Mouse (Mus musculus) frontal cortex, adult 2 months (tissue): ENCODE measurements at regions not wholly inside any gene's neighbourhood (a gene's known extent, or its start where the extent isn't known, plus 50 kb on each side); places are given as distances from the start of the nearest gene placed in this dataset.
A peak's percentile ranks its signal among the peaks of the same experiment; 100 is the strongest.

Experiments
- DNase-seq, 2 experiments: peaks; one replicate each; pipeline ENCODE4 v3.0.0; 2022; ENCODE audit warnings: low spot score in 1 of 2; ENCODE audit errors: extremely low spot score in 1 of 2

DNA sequence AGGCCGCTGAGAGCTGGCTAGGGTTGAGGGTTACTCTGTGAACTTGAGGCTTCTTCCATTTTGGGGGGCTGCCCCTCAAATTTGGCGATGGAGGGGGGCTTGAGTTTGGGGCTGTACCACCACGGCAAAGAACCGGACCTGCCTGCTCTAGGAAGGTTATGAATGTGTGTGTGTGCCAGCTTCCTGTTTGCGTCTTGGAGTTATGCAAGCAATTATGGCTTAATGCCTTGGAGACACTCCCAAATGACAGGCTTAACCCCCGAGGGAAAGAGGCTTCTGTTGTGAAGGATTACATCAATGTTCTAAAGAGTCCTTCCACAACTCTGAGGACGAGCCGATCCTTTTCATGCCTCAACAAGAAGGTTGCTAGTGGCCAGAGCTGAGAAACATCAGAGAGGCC, 294.1 kb downstream of the Bcl11a start:
- DNase-seq: no peak

DNA sequence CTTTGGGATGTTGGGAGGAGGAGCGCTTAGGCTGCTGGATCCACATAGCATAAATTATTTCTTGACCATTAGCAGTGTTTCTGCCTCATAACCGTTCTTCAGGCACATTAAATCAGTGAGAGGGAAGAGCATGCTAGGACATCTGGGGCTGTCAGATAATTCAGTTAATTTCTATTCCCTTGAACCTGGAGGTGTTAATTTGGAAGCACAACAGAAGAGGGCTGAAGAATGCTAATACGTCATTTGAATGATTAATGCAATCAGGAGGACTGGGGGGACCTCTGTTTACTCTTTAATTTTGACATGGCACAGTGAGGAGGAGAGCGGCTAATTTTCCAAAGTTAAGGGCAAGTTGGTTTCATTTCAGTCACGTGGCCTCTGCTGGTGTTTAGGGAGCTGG, 294.8 kb downstream of the Bcl11a start:
- no peak for DNase-seq

- no peak for DNase-seq
These were observed 295.4 kb downstream of the Bcl11a start for GRCm38 (mm10) chr11:24373301-24373700.

GRCm38 (mm10) chr11:24377530-24377929, 299.7 kb downstream of the Bcl11a start:
- DNase-seq: no peak

GRCm38 (mm10) chr11:24390578-24390977, 312.7 kb downstream of the Bcl11a start:
- DNase-seq: no peak

GRCm38 (mm10) chr11:24391385-24391784, 313.5 kb downstream of the Bcl11a start:
- no peak for DNase-seq

DNA sequence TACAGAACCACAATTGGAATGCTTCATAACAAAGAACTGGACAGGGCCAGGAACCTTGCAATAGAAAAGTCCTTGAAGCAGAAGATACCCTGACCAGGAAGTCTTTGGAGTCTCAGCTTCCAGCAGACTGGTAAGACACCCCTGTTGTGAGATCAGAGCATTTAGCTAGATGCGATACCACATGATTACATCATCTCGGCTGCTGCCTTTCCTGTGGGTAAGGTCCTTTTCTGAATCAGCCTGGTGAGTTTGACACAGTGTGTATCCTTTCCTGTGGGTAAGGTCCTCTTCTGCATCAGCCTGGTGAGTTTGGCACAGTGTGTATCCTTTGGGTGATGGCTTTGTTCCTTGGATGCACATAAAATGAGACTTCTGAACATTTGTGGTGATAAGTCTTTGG, 317.6 kb downstream of the Bcl11a start:
- no peak for DNase-seq

GRCm38 (mm10) chr11:24396911-24397310, 319.1 kb downstream of the Bcl11a start:
- no peak for DNase-seq

- DNase-seq: no peak
These were observed 319.9 kb downstream of the Bcl11a start for GRCm38 (mm10) chr11:24397710-24398109.

GRCm38 (mm10) chr11:24401151-24401550, 323.3 kb downstream of the Bcl11a start:
- DNase-seq: no peak

- no peak for DNase-seq
These were observed 324.3 kb downstream of the Bcl11a start for GRCm38 (mm10) chr11:24402127-24402526.

GRCm38 (mm10) chr11:24414804-24415203, 336.9 kb downstream of the Bcl11a start:
- peak in 1 of 2 experiments; percentile 52 for DNase-seq

- DNase-seq: peak in 1 of 2 experiments; percentile 6
These were observed 344.4 kb downstream of the Bcl11a start for GRCm38 (mm10) chr11:24422066-24422775.

GRCm38 (mm10) chr11:24423278-24423677, 345.4 kb downstream of the Bcl11a start:
- no peak for DNase-seq

GRCm38 (mm10) chr11:24426995-24427883, 349.4 kb downstream of the Bcl11a start:
- no peak for DNase-seq

GRCm38 (mm10) chr11:24448608-24449007, 370.8 kb downstream of the Bcl11a start:
- DNase-seq: no peak

GRCm38 (mm10) chr11:24452267-24452666, 374.4 kb downstream of the Bcl11a start:
- DNase-seq: no peak

DNA sequence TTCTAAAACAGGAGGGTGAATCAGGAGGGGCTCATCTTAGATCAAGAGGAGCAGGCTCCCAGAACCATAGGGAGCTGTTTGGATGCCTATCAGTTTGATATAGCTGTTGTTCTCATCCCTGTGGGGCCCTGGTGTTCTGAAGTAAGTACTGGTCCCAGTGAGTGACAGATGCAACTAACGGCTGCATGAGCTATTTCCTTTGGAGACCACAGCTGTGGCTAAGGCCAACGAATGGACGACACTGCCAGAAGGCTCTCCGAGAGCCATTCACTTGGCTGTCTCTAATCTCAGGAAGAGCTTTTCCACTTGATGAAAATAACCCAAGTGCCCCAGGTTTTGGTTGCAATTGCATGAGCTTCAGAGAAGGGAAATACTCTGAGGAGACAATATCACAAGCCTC, 386.8 kb downstream of the Bcl11a start:
- no peak for DNase-seq

DNA sequence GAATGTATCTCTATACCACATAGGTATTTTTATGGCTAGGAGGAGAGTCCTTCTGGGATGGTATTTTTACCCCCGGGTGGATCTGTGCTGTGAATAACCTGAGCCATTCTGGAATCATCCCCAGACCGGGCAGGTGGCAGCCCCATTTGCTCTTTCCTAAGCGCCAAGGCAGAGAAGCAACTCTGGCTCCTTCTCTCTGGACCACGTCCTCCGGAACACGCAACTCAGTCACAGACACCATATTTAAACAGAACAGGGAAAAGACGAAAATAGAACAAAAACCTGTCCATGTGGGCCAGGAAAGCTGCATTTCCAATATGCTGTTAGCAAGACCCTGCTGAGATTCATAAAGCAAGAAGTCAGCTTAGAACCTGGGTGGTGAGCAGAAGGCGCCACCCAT, 389.6 kb downstream of the Bcl11a start:
- no peak for DNase-seq

DNA sequence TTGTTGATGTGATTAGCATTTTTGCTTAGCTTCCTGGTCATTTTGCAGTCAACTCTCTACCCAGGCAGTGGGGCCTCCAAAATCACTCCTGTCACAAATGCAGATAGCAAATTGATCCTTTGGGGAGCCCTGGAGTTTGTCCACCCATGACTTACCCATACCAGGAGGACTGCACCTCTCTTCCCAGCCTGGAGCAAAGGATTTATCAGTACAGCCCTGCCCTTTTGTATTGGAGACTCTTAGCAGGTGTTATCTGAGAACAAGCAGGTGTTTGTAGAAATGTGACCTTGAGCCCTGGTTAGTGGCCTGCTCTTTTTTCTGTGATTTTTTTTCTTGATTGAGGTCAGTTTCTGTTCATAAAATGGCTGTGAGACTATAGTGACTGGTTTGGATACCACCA, 392.6 kb downstream of the Bcl11a start:
- no peak for DNase-seq

- DNase-seq: no peak
These were observed 394.9 kb downstream of the Bcl11a start for GRCm38 (mm10) chr11:24472617-24473367.
